Mouse (Mus musculus) hindbrain, postnatal 0 days (tissue): ENCODE measurements around the gene Ubac2. TPM values are rescaled to one million over a fixed set of nuclear protein-coding genes. Genes with fewer than 3 reads are reported as not detected.

Experiments
- ATAC-seq: fragments of 200-750 bp; cut with Nextera tagmentation; 2 replicates; pipeline ENCODE4 v1.8.0; 2017; ENCODE audit warnings: mild to moderate bottlenecking, moderate TSS enrichment, moderate library complexity
- DNase-seq: peaks from one replicate; pipeline ENCODE4 v3.0.0-alpha.2; 2015; ENCODE audit warnings: low spot score
- H3K27ac ChIP-seq: fragments of 300-500 bp; sonication (generic); 2 replicates; pipeline ENCODE4 v1.5.1; 2014; ENCODE audit warnings: mild to moderate bottlenecking
- H3K27me3 ChIP-seq: fragments of 300-500 bp; sonication (generic); 2 replicates; pipeline ENCODE4 v1.6.1; 2014; ENCODE audit warnings: low read length, mixed read lengths; ENCODE audit not compliant: insufficient read depth
- H3K36me3 ChIP-seq: fragments of 300-500 bp; sonication (generic); 2 replicates; pipeline ENCODE4 v1.6.1; 2014; ENCODE audit warnings: low read length, mixed read lengths; ENCODE audit not compliant: insufficient read depth
- H3K4me1 ChIP-seq: fragments of 300-500 bp; sonication (generic); 2 replicates; pipeline ENCODE4 v1.6.1; 2014; ENCODE audit warnings: antibody characterized with exemption, low read length, mixed read lengths; ENCODE audit not compliant: insufficient read depth
- H3K4me2 ChIP-seq: fragments of 300-500 bp; sonication (generic); 2 replicates; pipeline ENCODE4 v1.6.1; 2014; ENCODE audit warnings: low read depth, mild to moderate bottlenecking, low read length, moderate library complexity, mixed read lengths
- H3K4me3 ChIP-seq: fragments of 300-500 bp; sonication (generic); 2 replicates; pipeline ENCODE4 v1.5.1; 2014; ENCODE audit warnings: low read length
- H3K9ac ChIP-seq: fragments of 300-500 bp; sonication (generic); replicated peaks from 2 replicates; pipeline ENCODE4 v1.6.1; 2014; ENCODE audit warnings: mild to moderate bottlenecking, low read length, moderate library complexity, mixed read lengths
- H3K9me3 ChIP-seq: fragments of 300-500 bp; sonication (generic); 2 replicates; pipeline ENCODE4 v1.6.1; 2016; ENCODE audit warnings: low read length, mixed read lengths
- CTCF ChIP-seq: IDR thresholded peaks from 2 replicates; pipeline ENCODE4 v1.5.1; 2016; ENCODE audit warnings: antibody characterized with exemption, control low read depth, low read depth
- WGBS: fragments of 180-500 bp; shearing (Covaris S2); extraction: QIAGEN DNeasy Blood & Tissue Kit; methylation state at CpG from one replicate; pipeline ENCODE4 v1.1.7; 2014; 5-methylcytosine and 5-hydroxymethylcytosine counted together
- polyA plus RNA-seq: library from polyadenylated mRNA; unstranded; fragments of >200 nt; fragmentation: Nextera tagmentation; extraction: Ambion mirVana; gene quantifications from 2 replicates; pipeline ENCODE4 v1.2.1, GENCODE M21; 2015
- total RNA-seq: library from RNA; depleted of rRNA; stranded (reverse); fragments of >200 nt; gene quantifications from 2 replicates; pipeline ENCODE4 v1.2.3, GENCODE M21; 2014

Ubac2 gene
- total and polyA plus RNA-seq, 2 experiments from 2014 or later = 45.6 to 55.4 TPM

DNA sequence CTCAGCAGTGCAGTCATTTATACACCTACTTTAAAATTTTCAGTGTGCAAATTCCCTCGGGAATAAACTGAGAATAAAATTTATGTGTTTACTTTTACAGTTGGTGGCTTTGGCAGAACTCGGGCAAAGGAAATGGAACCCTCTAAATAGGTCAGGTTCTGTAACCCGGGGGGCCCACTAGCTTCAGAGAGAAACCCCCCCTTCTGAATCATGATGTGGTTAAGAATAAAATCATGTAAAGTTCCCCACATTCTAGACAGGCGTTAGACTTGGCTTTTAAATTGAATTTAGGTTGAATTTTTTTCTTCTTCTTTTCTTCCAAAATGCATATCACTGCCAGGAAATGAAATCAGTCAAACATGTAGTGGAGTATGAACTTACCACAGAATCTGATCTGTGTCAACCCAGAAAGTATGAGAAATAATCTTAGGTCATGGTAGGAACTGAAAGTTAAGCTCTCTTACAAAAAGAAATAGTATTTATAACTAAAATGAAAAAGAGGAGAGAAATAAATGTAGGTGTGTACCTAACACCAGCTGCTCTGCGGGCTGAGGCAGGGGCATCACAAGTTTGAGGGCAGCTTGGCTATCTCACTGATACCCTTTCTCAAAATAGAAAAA, 76.9 kb downstream of the Ubac2 start:
- H3K27ac ChIP-seq = no peak overlapping the region
- no peaks in the 10 kb centered on the region for H3K9me3 ChIP-seq
- no peaks in the 10 kb centered on the region for H3K27me3 ChIP-seq
- no peaks in the 10 kb centered on the region for H3K36me3 ChIP-seq
- no peak overlapping the region for H3K9ac ChIP-seq
- TF ChIP-seq CTCF = no peak
- DNase-seq (no peak), ATAC-seq (no peak)
- 87% methylated on average over 5 of the region's 5 CpGs for WGBS
- H3K4me3 ChIP-seq = no peak overlapping the region
- H3K4me1 ChIP-seq = no peaks in the 10 kb centered on the region
- H3K4me2 ChIP-seq = no peak overlapping the region

DNA sequence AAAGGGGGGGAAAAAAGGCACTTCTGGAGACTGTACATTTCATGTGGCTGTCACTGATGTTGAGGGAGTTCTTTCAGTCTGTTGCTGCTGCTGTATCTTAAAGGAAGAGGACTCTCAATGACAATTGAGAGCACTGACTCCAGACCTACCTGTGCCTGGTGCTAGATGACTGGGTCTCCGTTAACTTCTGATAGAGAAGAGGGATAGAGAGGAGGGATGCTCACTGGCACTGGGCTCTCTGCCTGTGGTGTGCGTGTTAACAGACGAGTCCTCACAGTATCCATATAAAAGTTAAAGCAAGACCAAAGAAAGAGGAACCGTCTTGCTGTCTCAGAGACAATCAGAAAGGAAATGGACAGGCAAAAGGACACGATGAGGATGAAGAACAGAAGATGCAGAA, 77.9 kb downstream of the Ubac2 start:
- Histone ChIP-seq H3K4me1 (no peaks in the 10 kb centered on the region), H3K4me3 (no peak overlapping the region), H3K36me3 (no peaks in the 10 kb centered on the region), H3K9me3 (no peaks in the 10 kb centered on the region), H3K27me3 (no peaks in the 10 kb centered on the region), H3K4me2 (no peak overlapping the region), H3K9ac (no peak overlapping the region), H3K27ac (no peak overlapping the region)
- 91% methylated on average over 5 of the region's 5 CpGs for WGBS
- no peak for DNase-seq
- TF ChIP-seq CTCF = no peak
- ATAC-seq = no peak

DNA sequence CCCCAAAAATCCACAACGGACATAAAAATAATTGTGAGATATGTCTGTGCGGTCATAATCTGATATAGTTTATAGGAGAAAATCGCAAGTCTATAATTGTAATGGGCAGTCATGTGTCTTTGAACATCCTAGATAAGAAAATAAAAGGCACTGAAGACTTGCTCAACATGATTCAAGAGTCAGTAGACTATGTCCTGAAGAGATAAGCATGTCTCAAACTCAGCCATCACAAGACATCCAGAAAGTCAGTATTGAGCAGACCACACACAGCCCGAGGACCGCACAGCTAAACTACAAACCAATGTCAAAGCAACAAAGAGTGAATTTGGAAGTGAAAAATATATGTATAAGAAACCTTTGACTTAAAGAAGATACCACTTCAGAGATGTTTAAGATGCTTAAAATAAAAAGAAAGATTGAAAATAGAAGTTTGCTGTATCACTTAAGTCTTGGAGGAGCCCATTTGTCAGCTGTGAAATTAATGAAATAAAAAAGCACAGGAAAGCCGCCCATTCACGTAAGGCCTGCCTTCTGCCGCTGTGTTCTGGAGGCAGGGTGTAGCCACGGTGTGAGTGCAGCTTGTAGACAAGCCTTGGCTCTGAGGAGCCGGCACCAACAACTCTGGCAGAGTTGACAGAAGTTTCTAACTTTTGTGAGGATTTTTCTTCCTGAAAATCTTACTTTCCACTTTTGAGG, 78.9 kb downstream of the Ubac2 start:
- H3K27me3 ChIP-seq = no peaks in the 10 kb centered on the region
- H3K9ac ChIP-seq = no peak overlapping the region
- H3K9me3 ChIP-seq = no peaks in the 10 kb centered on the region
- no peak overlapping the region for H3K4me3 ChIP-seq
- ATAC-seq = no peak
- H3K27ac ChIP-seq = no peak overlapping the region
- no peak for TF ChIP-seq CTCF
- no peaks in the 10 kb centered on the region for H3K4me1 ChIP-seq
- no peak overlapping the region for H3K4me2 ChIP-seq
- no peaks in the 10 kb centered on the region for H3K36me3 ChIP-seq
- DNase-seq = no peak
- WGBS = 93% methylated on average over 10 of the region's 10 CpGs

DNA sequence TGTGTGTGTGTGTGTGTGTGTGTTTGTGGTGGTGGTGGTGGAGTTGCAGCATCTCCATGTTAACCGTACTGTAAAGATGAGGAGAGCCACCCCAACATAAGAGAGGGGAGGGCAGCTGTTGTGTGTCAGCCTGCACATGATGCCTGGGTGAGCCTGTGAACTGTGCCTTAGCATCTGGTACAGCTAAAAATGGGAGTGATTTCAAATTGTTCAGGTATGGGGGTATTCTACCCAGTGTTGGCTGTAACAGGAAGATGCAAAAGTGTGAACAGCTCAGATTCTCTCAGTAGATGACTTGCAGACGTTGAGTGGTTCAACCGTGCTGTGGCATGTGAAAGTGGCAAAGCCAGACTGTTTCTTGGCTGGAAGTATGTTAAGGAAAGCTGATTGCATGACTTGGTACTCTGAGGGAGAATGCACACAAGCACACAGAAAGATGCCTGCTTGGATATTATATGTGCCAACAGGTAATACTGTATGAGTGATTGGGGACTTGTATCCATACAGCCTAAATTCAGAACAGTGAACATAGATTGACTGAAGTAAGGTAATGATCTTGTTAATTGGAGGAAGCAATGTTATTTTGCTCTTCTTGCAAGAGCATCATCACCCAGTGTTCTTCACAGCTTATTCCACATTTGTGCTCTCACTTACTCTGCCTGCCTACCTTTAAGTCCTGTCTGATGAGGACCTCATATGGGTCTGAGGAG, 79.8 kb downstream of the Ubac2 start:
- H3K4me1 ChIP-seq = no peaks in the 10 kb centered on the region
- H3K36me3 ChIP-seq = no peaks in the 10 kb centered on the region
- no peaks in the 10 kb centered on the region for H3K27me3 ChIP-seq
- no peak for TF ChIP-seq CTCF
- no peak overlapping the region for H3K9ac ChIP-seq
- no peak for ATAC-seq
- no peak for DNase-seq
- no peaks in the 10 kb centered on the region for H3K9me3 ChIP-seq
- H3K4me2 ChIP-seq = no peak overlapping the region
- no peak overlapping the region for H3K27ac ChIP-seq
- H3K4me3 ChIP-seq = no peak overlapping the region
- WGBS = 90% methylated on average over 3 of the region's 3 CpGs

DNA sequence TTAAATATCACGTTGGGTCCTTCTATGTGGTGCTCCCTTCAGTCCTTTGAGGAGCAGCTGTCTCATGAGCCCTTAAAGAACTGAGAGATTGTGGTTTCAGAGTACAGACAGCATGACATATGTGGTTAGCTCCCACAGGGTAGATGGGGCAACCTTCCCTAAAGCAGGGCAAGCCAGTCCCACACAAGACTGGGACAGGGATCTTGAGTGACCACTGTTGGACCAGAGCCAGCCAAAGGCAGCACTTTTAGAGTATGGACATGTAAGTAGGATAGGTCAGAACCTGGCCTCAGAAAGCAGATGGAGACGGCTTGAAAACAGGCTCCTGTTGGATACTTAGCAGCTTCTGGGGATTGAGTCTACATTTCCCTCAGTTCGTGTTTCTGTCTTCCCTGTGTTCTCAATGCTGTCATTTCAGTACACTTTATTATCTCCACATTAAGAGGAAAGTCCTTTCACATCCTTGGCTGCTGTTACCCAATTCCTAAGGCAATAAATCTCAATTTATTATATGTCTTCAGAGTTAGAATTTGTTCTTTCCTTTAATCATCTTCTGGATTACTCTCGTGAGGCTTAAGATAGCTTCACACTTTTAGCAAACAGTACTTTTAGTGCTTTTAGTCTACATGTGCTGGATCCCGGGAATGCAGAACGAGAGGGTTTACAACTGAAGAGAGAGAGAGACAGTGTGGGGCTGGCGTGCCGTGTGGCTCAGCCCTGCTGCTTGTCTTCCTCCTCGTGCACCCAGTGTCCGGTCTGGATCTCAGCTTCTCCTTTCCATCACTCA, 80.5 kb downstream of the Ubac2 start:
- no peaks in the 10 kb centered on the region for H3K27me3 ChIP-seq
- WGBS = 77% methylated on average over 10 of the region's 10 CpGs

DNA sequence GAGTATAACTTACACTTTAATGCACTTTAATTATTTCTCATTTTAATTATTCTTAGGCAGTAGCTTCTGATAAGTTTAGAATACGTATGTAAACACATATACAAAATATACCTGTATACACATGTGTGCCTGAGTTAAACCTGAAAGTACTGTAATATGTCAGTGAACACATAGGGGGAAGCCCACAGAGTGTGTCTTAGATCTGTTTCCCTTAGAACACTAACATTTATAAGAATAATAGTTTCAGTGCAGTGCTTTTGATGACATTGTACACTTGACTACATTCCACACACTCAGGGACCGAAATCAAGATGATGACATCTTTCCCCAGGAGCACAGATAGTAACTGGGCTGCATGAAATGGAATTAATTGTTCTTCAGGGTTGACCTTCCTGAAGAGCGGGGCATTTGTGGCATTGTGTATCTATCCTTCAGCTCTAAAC, 81.1 kb downstream of the Ubac2 start:
- Histone ChIP-seq H3K4me1 (no peaks in the 10 kb centered on the region), H3K4me3 (no peak overlapping the region), H3K9me3 (no peaks in the 10 kb centered on the region), H3K27me3 (no peaks in the 10 kb centered on the region), H3K9ac (no peak overlapping the region), H3K4me2 (no peak overlapping the region), H3K36me3 (no peaks in the 10 kb centered on the region), H3K27ac (no peak overlapping the region)
- no peak for DNase-seq
- WGBS = 91% methylated on average over 3 of the region's 3 CpGs
- no peak for TF ChIP-seq CTCF
- ATAC-seq = no peak

More for the DNA sequence above, 80.5 kb downstream of the Ubac2 start:
- Histone ChIP-seq H3K4me2 (no peak overlapping the region), H3K36me3 (no peaks in the 10 kb centered on the region), H3K9ac (no peak overlapping the region), H3K4me3 (no peak overlapping the region), H3K27ac (no peak overlapping the region), H3K9me3 (no peaks in the 10 kb centered on the region), H3K4me1 (no peaks in the 10 kb centered on the region)
- ATAC-seq (no peak), DNase-seq (no peak)
- TF ChIP-seq CTCF = no peak
